Mouse (Mus musculus) heart, adult 8-10 months (tissue): ENCODE measurements at regions not wholly inside any gene's neighbourhood (a gene's known extent, or its start where the extent isn't known, plus 50 kb on each side); places are given as distances from the start of the nearest gene placed in this dataset.

ENCODE experiments used
- DNase-seq: peaks from one replicate; pipeline ENCODE4 v3.0.0; 2022; ENCODE audit warnings: low spot score

DNA sequence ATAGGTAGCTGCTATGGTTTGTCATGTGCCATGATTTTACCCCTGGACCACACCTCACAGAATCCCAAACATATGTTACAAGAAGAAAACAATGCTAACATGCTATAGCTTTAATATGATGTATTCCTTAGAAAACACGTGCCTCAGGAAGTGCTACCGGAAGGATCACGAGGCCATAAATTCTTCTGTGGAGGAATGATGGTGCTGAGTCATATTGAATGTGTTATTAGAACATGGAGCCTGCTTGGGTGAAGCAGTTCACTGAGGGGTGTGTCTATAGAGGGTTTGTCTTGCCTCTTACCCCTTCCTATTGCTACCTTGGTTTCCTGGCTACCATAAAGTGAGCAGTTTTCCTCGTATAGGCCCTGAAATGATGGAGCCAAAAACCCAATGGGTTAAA lies 104.1 kb upstream of the Tsc22d2 start:
- no peak for DNase-seq

DNA sequence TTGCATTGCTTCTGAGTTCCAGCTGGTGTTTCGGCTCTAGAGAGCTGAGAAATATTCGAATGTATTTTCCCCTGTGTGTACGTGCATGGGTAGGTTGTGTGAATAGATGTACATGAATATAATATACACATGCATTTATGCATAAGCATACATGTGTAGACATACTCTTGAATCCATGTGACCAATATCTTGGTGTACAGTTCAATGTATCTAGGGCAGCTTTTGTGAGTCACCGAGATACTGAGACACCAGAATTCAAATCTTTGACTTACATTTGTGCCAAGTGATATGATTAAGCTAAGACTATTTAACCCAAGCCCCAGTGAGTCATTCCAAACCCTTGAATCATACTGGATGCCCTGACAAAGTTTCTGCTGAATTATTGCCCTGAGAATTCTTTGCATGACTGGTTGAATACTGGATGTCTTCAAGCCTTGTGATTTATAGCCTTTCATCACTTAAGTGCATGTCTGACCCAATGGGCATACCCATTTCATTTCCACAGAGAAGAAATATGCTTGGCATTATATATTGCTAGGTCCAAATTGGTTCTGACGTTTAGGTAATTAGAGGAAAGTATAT lies 103.3 kb upstream of the Tsc22d2 start:
- DNase-seq: no peak

DNA sequence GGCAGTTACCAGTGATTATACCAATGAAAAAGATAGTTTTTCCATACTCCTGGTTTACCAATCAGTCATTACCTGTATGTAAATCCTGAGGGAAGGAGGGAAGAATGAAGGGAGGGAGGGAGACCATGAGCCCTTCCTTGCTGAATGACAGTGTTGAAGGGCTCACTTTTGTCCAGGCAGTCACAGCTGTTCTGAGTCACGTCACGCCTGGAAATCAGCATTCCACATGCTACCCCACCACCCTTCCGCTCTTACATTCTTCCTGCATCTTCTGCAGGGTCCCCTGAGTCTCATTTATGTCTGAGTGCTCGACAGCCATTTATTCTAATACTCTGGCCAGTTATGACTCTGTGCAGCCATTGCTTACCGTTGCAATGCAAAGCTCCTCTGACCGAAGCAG lies 101.9 kb upstream of the Tsc22d2 start:
- no peak for DNase-seq

DNA sequence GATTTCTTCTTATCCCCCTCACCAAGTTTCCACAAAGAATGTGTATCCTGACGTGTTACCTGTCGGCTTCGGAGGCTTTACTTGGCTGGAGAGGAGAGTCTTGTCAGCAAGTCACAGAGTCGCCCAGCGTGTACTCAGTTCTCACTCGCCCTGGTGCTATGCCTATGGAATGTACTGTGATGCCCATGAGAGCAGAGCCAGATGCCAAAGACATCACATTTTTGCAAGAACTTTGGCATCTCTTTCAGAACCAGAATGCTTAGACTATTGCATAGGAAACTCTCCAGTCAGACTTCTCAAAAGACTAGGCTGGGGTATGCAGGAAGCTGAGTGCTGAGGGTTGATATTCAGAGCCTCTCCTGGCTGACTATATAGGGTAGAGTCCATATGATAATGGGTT lies 99.3 kb upstream of the Tsc22d2 start:
- no peak for DNase-seq

DNA sequence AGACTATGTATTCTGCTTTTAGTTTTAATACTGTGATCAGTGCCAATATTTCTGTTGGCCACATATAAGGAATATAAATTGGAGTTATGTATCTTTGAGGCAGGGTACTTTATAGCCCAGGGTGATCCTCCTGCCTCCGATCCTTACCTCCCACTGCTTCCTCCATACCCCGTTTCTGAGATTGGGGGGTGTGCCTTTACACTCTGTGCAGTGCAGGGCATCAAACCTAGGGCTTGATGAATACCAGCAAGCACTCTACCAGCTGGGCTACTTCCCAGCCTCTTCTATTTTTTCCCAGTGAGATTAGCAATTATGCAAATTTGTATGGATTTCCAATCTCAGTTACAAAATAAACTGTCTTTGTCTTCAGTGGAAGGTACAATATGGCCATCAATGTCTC lies 97.3 kb upstream of the Tsc22d2 start:
- DNase-seq: no peak

DNA sequence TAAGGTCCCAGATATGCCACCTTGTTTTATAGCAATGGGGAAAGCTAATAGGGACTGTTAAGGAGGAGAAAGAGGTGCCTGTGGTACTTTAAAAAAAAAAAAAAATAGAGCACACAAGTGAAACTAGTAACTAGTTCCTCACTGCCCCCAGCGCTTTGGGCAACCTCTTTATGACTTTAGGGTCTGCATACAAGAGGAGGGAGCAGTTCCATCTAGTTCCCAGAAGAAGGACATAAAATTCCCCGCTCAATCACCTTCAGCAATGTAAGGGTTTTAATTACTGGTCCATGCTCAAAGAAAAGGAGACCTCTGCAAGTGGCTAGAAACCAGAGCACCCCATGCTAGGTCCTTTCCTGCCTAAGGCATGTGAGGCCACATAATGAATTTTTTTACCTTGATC lies 95.8 kb upstream of the Tsc22d2 start:
- DNase-seq: no peak

DNA sequence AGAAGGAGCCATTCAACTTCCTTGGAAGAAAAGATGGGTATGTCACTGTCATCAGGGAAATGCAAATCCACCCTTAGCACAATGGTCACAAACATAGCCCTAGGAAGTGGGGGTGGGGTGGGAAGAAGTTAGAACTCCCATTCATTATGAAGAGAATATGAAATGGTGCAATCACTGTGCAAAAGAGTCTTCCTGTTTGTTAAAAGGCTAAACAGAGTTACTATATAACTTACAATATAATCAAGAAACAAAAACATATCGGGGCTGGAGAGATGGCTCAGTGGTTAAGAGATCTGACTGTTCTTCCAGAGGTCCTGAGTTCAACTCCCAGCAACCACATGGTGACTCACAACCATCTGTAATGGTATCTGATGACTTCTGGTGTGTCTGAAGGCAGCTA lies 95.1 kb upstream of the Tsc22d2 start:
- DNase-seq: no peak

DNA sequence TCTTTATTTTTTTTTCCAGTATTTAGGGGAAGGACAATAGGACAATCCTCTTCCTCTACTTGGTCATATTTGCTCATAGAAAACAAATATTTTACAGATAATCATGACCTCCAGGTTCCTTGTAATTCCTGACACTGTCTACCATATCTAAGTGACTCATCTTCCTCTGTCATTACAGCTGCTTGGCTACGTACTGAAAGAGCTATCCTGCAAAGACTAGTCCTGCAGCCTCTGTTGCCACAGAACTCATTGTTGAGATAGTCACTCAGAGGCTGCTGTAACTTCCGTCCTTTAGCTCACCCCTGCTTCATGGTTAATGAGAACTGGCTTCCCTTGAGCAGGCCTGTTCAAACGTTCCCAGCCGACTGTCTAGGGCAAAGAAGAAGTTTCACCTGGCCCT lies 93.7 kb upstream of the Tsc22d2 start:
- no peak for DNase-seq

DNA sequence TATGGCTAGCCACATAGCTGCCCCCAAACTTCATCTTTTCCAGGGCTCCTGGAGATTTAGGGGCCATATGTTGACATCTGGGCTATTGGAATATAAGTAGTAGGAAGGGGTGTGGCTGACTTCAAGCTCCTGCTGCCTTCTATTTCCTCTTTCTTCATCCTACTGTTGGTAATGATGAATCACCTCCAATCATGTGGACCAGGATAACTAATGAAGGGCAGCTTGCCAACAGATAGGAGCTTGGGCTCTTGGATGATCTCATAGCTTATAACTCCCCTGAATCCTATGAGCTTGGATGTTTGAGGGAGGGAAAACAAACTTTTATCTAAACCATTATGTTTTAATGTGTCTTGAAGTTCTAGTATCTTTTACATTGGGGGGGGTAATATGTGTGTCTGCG lies 92.2 kb upstream of the Tsc22d2 start:
- DNase-seq: no peak

DNA sequence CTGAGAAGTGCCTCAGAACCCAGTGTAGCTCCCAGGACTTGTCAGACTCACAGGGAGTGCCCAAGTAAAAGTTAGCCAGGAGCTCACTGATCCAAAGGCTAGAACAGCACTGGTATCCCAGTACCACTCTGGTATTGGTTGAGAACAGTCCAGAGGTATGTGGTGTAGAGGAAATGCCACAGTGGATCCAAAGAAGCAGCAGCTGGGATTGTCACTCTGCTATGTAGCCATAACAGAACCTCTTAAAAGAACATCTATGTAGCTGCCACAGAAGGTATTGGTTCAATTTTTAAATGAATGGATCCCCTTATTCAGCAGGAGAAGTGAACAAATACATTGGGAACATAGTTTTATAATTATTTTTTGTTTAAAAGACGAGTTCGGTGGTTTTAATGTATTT lies 86.8 kb upstream of the Tsc22d2 start:
- no peak for DNase-seq

DNA sequence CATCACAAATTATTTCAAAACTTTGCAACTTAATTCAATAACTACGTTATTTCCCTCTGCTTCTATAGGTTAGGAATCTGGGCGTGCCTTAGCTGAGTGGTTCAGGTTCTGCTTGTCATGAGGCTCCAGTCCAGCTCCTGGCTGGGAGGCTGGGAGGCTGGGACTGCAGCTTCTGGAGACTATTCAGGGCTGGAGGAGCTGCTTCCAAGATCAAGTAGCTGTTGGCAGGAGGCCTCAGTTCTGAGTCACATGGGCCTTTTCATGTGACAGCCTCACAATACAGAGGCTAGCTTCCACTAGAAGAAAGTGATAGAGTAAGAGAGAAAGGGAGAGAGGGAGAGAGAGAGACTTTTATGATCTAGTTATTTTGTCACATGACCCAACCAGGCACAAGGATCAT lies 84.3 kb upstream of the Tsc22d2 start:
- DNase-seq: peak; percentile 84

DNA sequence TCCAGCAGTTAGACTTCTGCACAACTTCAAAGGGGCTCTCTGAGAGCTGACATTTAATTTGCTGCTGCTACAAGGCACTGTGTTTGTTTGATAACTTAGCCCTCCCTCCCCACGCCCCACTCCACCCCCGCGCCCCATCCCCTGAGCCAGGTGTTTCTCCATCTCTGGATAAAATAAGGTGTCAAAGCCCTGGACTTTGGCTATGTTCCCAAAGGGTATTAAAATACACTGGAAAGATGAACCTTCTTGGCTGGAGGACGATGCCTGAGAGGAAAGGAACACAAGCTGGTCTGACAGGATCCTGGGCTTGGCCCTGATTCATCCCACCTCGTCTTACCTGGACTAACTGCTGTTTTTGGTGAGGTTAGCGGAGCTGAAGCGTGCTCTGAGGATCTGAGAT lies 80.5 kb upstream of the Tsc22d2 start:
- DNase-seq: no peak

DNA sequence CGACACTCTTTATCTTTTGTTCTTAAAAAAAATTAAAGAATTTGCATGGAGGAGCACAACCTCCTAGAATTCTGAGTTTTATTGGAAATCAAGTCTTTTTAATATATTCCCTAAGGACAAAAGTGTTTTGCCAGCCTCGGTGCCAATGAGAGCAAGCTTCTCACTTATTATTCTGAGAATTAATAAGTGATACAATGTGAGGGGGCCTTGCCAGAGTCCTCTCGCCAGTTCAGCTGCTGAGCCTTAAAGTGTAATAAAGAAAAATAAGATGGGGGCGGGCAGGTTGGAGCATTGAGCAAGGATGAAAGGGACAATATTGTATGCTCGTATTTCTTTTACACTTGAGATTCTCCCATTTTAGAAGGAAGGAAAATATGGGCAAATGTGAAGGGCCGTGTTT lies 79.2 kb upstream of the Tsc22d2 start:
- DNase-seq: no peak

DNA sequence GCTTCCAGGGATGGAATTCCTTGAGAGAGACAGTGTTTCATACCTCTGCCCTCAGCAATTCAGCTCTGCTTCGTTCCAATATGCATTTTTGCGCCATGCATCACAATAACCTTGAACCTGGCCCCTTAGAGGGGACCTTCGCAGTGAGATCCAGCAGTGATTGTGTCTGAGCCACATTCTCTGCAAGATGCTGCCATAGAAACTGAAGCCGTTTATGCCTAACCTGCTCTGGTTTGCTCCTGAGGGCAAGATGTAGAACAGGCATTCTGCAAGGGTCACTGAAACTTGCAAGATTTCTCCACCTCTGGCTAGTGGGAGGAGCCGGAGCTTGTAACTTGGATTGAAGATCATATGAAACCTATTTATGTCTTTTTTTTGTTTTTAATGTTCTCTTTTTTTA lies 78.4 kb upstream of the Tsc22d2 start:
- no peak for DNase-seq

DNA sequence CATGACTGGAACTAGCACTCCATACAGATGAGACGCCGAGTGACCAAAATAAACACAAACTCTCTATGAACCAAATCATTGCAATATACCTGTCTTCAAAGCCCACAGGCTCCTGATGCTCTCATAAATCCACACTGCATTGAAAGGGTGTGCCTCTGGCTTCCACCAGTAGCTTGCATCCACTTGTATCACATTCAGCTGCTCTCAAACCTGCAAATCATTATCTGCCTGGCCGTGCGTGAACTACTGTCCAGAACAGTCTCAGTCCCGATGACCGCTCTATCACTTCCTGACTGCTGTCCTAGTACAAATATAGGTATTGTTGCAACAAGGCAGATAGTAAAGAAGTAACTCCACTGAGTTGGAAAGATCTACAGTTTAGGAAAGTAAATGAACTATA lies 77.9 kb upstream of the Tsc22d2 start:
- DNase-seq: no peak

DNA sequence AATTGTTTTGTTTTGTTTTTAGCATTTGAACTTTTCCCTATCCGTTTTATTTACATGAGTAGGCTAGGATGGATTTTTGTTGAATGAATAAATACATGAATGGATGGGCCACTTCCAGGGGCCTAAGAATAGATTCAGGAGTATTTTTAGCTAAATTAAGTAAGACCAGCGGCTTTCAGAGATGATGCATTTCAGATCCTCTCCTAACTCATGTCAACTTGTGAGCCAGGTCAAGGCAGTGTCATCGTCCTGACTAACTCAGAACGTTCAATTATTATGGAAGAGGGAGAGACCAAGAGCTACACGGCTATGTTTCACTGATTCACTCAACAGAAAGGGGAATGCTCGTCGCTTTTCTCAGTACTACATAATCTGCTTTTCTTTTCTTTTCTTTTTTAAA lies 75.5 kb upstream of the Tsc22d2 start:
- DNase-seq: no peak

DNA sequence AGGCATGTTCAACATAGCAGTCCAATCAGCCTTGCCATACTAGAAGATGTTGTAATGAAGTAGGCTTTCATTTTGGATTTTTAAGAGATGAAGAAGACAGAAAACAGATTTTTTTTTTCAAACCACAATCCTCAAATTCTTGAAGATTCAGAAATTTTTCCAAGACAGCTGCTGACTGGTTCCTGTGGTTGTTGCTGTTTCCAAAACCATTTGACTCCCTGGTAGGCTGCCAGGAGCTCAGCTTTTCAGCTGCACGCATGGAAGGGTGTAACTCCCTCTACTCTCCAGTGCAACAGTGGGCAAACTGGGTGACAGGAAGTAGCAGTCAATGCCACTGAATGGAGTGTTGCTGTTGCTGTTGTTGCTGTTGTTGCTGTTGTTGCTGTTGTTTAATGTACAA lies 72.4 kb upstream of the Tsc22d2 start:
- no peak for DNase-seq

DNA sequence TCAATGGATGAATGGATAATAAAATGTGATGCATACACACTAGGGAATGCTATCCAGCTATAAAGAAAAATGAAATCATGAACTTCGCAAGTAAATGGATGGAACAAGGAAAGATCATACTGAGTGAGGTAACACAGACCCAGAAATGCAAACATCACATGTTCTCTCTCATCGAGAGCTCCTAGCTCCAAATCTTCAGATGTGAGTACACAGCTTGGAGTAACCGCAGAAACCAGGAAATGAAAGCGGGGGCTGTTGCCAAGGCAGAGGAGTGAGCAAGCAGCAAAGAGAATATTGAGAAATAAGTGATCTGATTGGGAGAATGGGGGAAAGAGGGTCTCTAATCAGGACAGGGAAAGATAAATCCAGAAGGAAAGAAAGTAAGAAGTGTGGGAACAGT lies 52.0 kb upstream of the Tsc22d2 start:
- peak; percentile 21 for DNase-seq

DNA sequence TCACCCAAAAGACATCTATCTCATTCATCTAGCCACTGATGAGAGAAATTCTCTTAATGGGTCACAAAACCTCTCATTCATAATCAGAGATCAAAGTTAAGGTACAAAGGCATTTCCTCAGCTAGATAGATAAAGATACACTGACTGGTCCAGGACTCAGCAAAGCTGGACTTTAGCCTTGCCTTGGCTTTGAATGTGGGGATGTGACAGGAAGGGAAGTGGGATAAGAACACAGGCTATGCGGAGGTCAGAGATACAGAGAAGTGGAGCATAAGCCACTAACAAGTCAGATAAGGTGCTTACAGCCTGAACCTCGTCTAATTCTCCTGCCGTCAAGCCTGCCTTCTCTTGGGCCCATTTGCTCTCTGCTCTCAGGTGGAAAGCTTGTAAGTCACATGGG lies 50.0 kb upstream of the Tsc22d2 start:
- DNase-seq: no peak
